Mouse (Mus musculus) NIH3T3 (cell line): ENCODE measurements at regions not wholly inside any gene's neighbourhood (a gene's known extent, or its start where the extent isn't known, plus 50 kb on each side); places are given as distances from the start of the nearest gene placed in this dataset.

Experiments used
- DNase-seq: peaks from one replicate; pipeline ENCODE4 v3.0.0-alpha.2; 2012; ENCODE audit warnings: low read depth

GRCm38 (mm10) chr10:91888537-91888936, 707.4 kb upstream of the Tmpo start:
- no peak for DNase-seq

GRCm38 (mm10) chr10:91883155-91883554, 702.0 kb upstream of the Tmpo start:
- DNase-seq, result peak; percentile 15

GRCm38 (mm10) chr10:91882481-91882880, 701.4 kb upstream of the Tmpo start:
- DNase-seq, result no peak

- DNase-seq, result no peak
Observed at GRCm38 (mm10) chr10:91881521-91882228, 700.6 kb upstream of the Tmpo start.

GRCm38 (mm10) chr10:91875450-91875849, 694.3 kb upstream of the Tmpo start:
- no peak for DNase-seq

GRCm38 (mm10) chr10:91871244-91871643, 690.1 kb upstream of the Tmpo start:
- DNase-seq, result no peak

- no peak for DNase-seq
Observed at GRCm38 (mm10) chr10:91858711-91859595, 677.8 kb upstream of the Tmpo start.

GRCm38 (mm10) chr10:91827074-91827473, 646.0 kb upstream of the Tmpo start:
- DNase-seq, result no peak

GRCm38 (mm10) chr10:91823499-91823898, 642.4 kb upstream of the Tmpo start:
- no peak for DNase-seq

- DNase-seq, result no peak
Observed at GRCm38 (mm10) chr10:91804870-91805269, 623.8 kb upstream of the Tmpo start.
